Mouse (Mus musculus) thymus, adult 2 months (tissue): ENCODE results near the gene Chd9.

Experiments used
- CTCF ChIP-seq: fragments of 200-500 bp; IDR thresholded peaks from 2 replicates; pipeline ENCODE4 v1.5.1; 2012; ENCODE audit warnings: mild to moderate bottlenecking, control low read depth, low read length, moderate library complexity, borderline replicate concordance; ENCODE audit not compliant: control insufficient read depth, poor library complexity, insufficient read depth; ENCODE audit errors: extremely low read depth
- POLR2A ChIP-seq: fragments of 200-500 bp; IDR thresholded peaks from 2 replicates; pipeline ENCODE4 v1.6.1; 2012; ENCODE audit warnings: mild to moderate bottlenecking, low read length, control low read depth, moderate library complexity; ENCODE audit not compliant: control insufficient read depth, poor library complexity, insufficient read depth; ENCODE audit errors: extremely low read depth

- TF ChIP-seq CTCF (no peak), POLR2A (no peak)
Measured at GRCm38 (mm10) chr8:90876213-90876721, 48.1 kb downstream of the Chd9 start.
